Mouse (Mus musculus): ENCODE measurements around the gene Nhsl2. TPM values are rescaled to one million over a fixed set of nuclear protein-coding genes. Genes with fewer than 3 reads are reported as not detected.
"Not testable (repeated sequence)": the region's sequence is repeated elsewhere in the genome, so short reads cannot be mapped to it uniquely, and the experiment has no call there.

Gene Nhsl2
- polyA plus RNA-seq, 1 experiment from 2014 or later: 10.5 TPM

DNA sequence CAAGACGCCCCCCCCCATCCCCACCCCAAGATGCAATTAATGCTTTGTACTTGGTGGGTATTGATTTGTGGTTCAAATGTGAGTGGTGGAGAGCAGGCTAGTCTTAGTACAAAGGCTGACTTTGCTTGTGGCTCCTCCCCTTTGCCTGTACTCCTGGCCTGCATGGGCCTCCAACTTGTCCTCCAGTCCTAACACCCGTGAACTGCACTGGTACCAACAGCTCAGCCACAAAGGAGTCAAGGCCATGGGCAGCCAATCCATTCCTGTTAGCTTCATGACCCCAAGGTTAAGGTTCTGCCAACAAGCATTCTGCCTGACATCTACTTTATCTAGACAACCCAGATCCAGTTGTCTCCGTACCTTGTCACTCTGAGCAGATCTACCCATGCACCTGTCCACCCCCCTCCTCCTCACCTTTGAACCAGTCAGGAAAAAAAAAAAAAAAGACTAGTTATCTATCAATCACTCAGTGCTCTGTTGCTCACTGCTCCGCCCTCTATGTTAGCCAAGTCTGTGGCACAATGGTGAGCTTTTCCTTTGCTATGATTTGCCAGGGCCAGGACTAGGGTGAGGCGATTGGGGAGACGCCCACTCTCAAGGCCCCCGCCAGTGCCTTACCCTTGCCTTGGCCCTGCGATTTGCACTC lies 236.7 kb downstream of the Nhsl2 start:
- H3K4me3 ChIP-seq (replicated peaks; ENCODE audit: low read length): no peak overlapping the region
- WGBS: 70% methylated on average over 8 of the region's 8 CpGs

DNA sequence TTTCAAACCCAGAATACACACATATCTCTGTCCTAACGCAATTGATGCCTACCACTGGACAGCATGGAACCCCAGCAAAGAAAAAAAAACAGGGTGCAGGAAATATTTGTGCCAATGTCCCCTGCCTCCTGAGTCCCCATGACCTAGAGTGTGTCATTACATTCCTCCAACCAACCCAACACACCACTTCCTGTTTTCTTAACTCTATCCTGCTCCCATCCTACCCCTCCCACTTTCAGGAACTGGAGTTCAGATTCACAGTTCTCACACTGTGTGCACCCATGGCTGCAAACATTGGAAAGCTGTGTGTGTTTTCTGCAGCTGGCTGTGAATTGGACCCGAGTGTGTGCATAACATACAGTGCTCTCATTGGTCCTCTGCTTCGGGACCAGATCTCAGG lies 241.4 kb downstream of the Nhsl2 start:
- H3K27me3 ChIP-seq (ENCODE audit: control insufficient read depth, insufficient read depth, low read length): peaks cover 5% of the 10 kb centered on the region
- no peak overlapping the region for H3K27ac ChIP-seq (ENCODE audit: low read length)
- ATAC-seq (ENCODE audit: insufficient read depth, low FRiP score): no peak
- H3K36me3 ChIP-seq (ENCODE audit: control insufficient read depth, insufficient read depth, low read length): no peaks in the 10 kb centered on the region
- no peaks in the 10 kb centered on the region for H3K4me1 ChIP-seq (ENCODE audit: control insufficient read depth, insufficient read depth, low read length)
- no peak overlapping the region for H3K4me3 ChIP-seq (replicated peaks; ENCODE audit: low read length)
- H3K9ac ChIP-seq (ENCODE audit: low read length): no peak overlapping the region
- WGBS: 71% methylated on average over 3 of the region's 3 CpGs
- H3K4me2 ChIP-seq (ENCODE audit: low read depth, low read length): no peak overlapping the region
- no peaks in the 10 kb centered on the region for H3K9me3 ChIP-seq (replicated peaks; ENCODE audit: control insufficient read depth, low read length)

More for the DNA sequence above, 236.7 kb downstream of the Nhsl2 start:
- Histone ChIP-seq H3K9ac (ENCODE audit: low read length) (no peak overlapping the region), H3K4me2 (ENCODE audit: low read depth, low read length) (no peak overlapping the region), H3K27me3 (ENCODE audit: control insufficient read depth, insufficient read depth, low read length) (peaks cover 9% of the 10 kb centered on the region), H3K36me3 (ENCODE audit: control insufficient read depth, insufficient read depth, low read length) (no peaks in the 10 kb centered on the region), H3K4me1 (ENCODE audit: control insufficient read depth, insufficient read depth, low read length) (no peaks in the 10 kb centered on the region), H3K27ac (ENCODE audit: low read length) (no peak overlapping the region), H3K9me3 (replicated peaks; ENCODE audit: control insufficient read depth, low read length) (no peaks in the 10 kb centered on the region)
- peak; percentile 68; the same call in 1 of the 2 replicates for ATAC-seq (ENCODE audit: insufficient read depth, low FRiP score)

DNA sequence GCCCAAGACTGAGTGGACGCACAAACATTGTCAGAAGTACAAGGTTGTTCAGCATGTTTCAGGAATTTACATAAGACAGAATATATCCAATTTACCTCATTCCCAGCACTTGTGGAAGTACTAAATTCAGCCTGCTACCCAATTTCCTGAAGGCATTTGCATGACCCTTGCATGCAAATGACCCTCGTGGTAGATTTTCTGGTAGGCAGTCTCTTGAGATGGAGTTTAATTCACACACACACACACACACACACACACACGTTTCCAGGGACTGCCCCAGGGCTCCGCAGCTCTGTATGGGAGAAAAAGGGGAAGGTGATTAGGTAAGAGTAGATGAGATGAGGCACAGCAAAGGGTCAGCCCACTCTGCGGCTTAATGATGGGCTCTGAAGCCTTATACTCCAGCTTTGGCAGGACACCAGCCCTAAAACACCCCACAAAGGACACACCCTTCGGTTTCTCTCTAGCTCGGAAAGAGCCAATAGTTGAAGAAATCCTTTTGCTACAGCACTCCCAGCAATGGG lies 245.3 kb downstream of the Nhsl2 start:
- Histone ChIP-seq H3K27ac (ENCODE audit: low read length) (no peak overlapping the region), H3K36me3 (ENCODE audit: control insufficient read depth, insufficient read depth, low read length) (no peaks in the 10 kb centered on the region), H3K4me2 (ENCODE audit: low read depth, low read length) (no peak overlapping the region), H3K9me3 (replicated peaks; ENCODE audit: control insufficient read depth, low read length) (no peaks in the 10 kb centered on the region), H3K27me3 (ENCODE audit: control insufficient read depth, insufficient read depth, low read length) (no peaks in the 10 kb centered on the region; the same call in 1 of the 2 replicates), H3K9ac (ENCODE audit: low read length) (no peak overlapping the region), H3K4me1 (ENCODE audit: control insufficient read depth, insufficient read depth, low read length) (no peaks in the 10 kb centered on the region), H3K4me3 (replicated peaks; ENCODE audit: low read length) (no peak overlapping the region)
- no peak for ATAC-seq (ENCODE audit: insufficient read depth, low FRiP score)
- WGBS: 71% methylated on average over 7 of the region's 7 CpGs

DNA sequence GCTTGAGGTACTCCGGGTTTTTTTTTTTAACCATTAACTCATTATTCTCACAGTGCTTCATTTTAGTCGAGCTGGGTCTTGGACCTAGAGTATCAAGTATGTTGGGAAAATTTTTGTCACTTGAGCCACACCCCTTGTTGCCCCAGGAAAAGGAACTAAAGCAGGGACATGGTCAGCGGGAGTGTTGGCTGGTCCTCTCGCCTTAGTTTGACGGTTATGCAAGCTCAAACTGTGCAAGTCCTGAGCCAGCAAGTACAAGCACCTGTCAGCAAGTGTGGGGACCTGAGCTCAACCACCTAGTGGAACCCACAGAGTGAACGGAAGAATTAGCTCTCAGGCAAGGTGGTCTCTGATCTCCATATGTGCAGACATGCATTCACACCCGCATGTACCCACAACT lies 252.7 kb downstream of the Nhsl2 start:
- no peaks in the 10 kb centered on the region; the same call in 1 of the 2 replicates for H3K27me3 ChIP-seq (ENCODE audit: control insufficient read depth, insufficient read depth, low read length)
- H3K9me3 ChIP-seq (replicated peaks; ENCODE audit: control insufficient read depth, low read length): no peaks in the 10 kb centered on the region
- H3K4me2 ChIP-seq (ENCODE audit: low read depth, low read length): no peak overlapping the region
- H3K27ac ChIP-seq (ENCODE audit: low read length): no peak overlapping the region
- no peaks in the 10 kb centered on the region for H3K4me1 ChIP-seq (ENCODE audit: control insufficient read depth, insufficient read depth, low read length)
- H3K9ac ChIP-seq (ENCODE audit: low read length): no peak overlapping the region
- 61% methylated on average over 7 of the region's 7 CpGs for WGBS
- H3K4me3 ChIP-seq (replicated peaks; ENCODE audit: low read length): no peak overlapping the region
- no peaks in the 10 kb centered on the region for H3K36me3 ChIP-seq (ENCODE audit: control insufficient read depth, insufficient read depth, low read length)
- ATAC-seq (ENCODE audit: insufficient read depth, low FRiP score): no peak

DNA sequence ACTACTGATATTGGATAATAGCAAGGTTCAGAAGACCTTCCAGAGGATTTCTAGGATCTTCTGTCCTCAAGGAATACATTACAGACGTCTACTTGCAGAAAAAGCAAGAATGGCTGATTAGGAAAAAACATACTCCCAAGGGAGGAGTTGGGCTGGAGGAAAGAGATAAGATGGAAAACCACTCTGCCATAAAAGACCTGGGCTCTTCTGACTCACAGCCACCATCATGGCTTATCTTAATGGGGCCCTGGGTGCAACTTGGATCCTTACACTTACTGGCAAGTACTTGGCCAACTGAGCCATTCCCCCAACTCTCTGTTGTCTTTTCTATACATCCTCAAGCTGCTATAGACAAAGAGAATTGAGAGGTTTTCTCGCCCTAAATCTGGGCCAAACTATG lies 254.6 kb downstream of the Nhsl2 start:
- H3K4me2 ChIP-seq (ENCODE audit: low read depth, low read length); H3K4me1 ChIP-seq (ENCODE audit: control insufficient read depth, insufficient read depth, low read length); H3K27ac ChIP-seq (ENCODE audit: low read length); H3K27me3 ChIP-seq (ENCODE audit: control insufficient read depth, insufficient read depth, low read length); H3K9me3 ChIP-seq (replicated peaks; ENCODE audit: control insufficient read depth, low read length); H3K36me3 ChIP-seq (ENCODE audit: control insufficient read depth, insufficient read depth, low read length); ATAC-seq (ENCODE audit: insufficient read depth, low FRiP score); H3K4me3 ChIP-seq (replicated peaks; ENCODE audit: low read length); H3K9ac ChIP-seq (ENCODE audit: low read length): not testable (repeated sequence)
- WGBS: 77% methylated on average over 2 of the region's 2 CpGs

DNA sequence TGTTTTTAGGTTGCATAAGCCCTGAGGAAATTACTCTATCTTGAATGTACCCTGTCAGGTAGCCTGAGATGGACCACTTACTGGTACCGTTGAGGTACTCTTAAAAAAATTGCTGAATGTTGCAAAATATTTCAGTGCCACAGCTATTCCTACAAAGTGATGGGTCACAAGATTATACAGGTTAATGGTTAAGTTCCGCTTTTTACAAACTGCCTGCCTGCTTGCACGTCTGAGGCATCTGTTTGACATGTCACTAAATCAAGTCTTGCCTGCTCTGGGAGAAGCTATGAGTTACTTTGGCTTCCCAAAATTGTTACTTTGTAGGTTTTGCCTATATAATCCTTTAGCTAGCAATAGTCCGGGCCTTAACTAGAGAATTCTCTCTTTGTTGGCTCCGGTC lies 260.2 kb downstream of the Nhsl2 start:
- not testable (repeated sequence) for H3K4me3 ChIP-seq (replicated peaks; ENCODE audit: low read length); H3K4me2 ChIP-seq (ENCODE audit: low read depth, low read length); H3K27me3 ChIP-seq (ENCODE audit: control insufficient read depth, insufficient read depth, low read length); H3K4me1 ChIP-seq (ENCODE audit: control insufficient read depth, insufficient read depth, low read length); H3K27ac ChIP-seq (ENCODE audit: low read length); ATAC-seq (ENCODE audit: insufficient read depth, low FRiP score); H3K9ac ChIP-seq (ENCODE audit: low read length); H3K36me3 ChIP-seq (ENCODE audit: control insufficient read depth, insufficient read depth, low read length); H3K9me3 ChIP-seq (replicated peaks; ENCODE audit: control insufficient read depth, low read length)
- WGBS: 65% methylated on average over 5 of the region's 5 CpGs

DNA sequence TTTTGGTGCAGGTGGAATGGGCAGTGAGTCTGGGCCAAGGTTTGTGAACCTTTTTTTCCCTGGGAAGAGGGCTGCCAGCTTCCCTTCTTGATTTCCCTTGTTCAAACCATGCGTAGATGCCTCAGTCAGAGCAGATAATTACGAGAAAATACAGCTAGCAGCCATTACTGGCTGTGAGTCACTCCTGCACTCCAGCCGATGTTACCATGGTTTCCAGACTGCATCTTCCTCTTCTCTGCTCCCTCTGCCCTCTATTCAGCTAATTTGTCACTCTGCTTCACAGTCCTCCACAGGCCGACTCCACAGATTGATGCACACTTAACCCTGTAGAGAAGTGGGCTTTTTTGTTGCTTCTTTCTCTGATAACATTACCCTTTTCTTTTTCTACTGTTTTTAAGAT lies 266.5 kb downstream of the Nhsl2 start:
- Histone ChIP-seq H3K9ac (ENCODE audit: low read length) (no peak overlapping the region), H3K4me1 (ENCODE audit: control insufficient read depth, insufficient read depth, low read length) (no peaks in the 10 kb centered on the region), H3K36me3 (ENCODE audit: control insufficient read depth, insufficient read depth, low read length) (no peaks in the 10 kb centered on the region), H3K4me2 (ENCODE audit: low read depth, low read length) (no peak overlapping the region), H3K9me3 (replicated peaks; ENCODE audit: control insufficient read depth, low read length) (no peaks in the 10 kb centered on the region), H3K27me3 (ENCODE audit: control insufficient read depth, insufficient read depth, low read length) (no peaks in the 10 kb centered on the region; the same call in 1 of the 2 replicates), H3K27ac (ENCODE audit: low read length) (no peak overlapping the region), H3K4me3 (replicated peaks; ENCODE audit: low read length) (no peak overlapping the region)
- 28% methylated on average over 4 of the region's 4 CpGs for WGBS
- no peak for ATAC-seq (ENCODE audit: insufficient read depth, low FRiP score)

DNA sequence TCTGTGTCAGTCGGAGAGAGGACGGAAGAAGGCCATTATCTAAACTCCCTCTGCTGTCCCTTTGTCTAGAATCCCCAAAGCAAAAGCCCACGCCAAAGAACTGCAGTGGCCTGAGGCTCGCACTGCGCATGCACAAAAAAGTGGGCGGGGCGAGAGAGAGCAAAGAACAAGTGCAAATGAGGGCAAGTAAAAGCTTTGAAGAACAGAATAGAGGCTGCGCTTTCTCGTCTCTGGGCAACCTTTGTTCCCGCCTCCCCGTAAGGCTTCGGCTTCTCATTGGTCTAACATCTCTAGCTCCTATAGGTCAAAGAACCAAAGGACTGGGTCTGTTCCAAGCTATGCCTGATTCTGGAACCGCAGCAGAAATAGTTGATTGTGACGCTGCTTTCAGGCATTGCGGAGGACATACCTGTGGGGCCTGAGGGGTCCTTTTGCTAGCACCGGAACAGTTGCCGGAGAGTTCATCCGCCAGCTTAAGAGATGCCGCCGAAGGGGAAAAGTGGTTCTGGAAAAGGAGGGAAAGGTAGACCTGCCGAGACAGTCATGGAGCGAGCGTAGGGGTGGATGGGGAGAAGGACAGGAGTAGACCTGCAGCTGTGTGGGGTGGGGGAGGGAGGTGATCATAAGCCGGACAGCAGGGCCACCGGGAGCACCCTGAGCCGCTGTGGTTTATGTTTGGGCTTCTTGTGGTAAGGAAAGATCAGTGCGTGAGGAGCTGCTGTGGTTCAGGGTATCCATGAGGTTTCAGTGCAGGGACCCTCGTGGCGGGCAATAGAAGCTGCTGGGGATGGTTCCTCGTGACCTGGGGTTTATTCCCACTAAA lies 270.1 kb downstream of the Nhsl2 start, which contains the start of gene Pin4:
TSS of gene Pin4 (plus strand) at position 406 of the 823 bp plus-strand sequence.
- Histone ChIP-seq H3K9me3 (replicated peaks; ENCODE audit: control insufficient read depth, low read length) (no peaks in the 10 kb centered on the region), H3K9ac (ENCODE audit: low read length) (peak within 1 kb of the TSS; percentile 75), H3K27ac (ENCODE audit: low read length) (no peak within 1 kb of the TSS; the same call in 1 of the 2 replicates), H3K36me3 (ENCODE audit: control insufficient read depth, insufficient read depth, low read length) (no peaks in the 10 kb centered on the region; the same call in 1 of the 2 replicates), H3K27me3 (ENCODE audit: control insufficient read depth, insufficient read depth, low read length) (no peaks in the 10 kb centered on the region; the same call in 1 of the 2 replicates), H3K4me1 (ENCODE audit: control insufficient read depth, insufficient read depth, low read length) (no peaks in the 10 kb centered on the region), H3K4me3 (replicated peaks; ENCODE audit: low read length) (peak within 1 kb of the TSS; percentile 66), H3K4me2 (ENCODE audit: low read depth, low read length) (peak within 1 kb of the TSS; percentile 56)
- WGBS: 13% methylated on average over 30 of the region's 30 CpGs
- peak; percentile 99 for ATAC-seq (ENCODE audit: insufficient read depth, low FRiP score)

DNA sequence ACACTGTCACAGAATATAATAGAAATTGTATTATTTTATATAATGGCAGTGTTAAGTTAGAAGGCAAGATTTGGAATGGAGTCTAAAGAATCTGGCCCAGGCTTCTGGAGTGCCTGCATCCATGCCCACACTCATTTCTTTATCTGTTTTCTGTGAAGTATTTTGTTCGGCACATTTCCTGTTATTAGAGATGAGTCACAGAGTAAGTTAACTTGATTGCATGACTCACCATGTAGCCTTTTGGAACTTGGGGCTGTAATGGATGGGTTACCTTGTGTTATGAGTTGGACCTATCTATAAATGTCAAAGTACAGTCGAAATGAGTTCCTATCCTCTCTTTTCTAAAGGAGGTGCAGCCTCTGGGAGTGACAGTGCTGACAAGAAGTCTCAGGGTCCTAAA lies 272.1 kb downstream of the Nhsl2 start:
- H3K4me2 ChIP-seq (ENCODE audit: low read depth, low read length): no peak overlapping the region
- H3K36me3 ChIP-seq (ENCODE audit: control insufficient read depth, insufficient read depth, low read length): no peaks in the 10 kb centered on the region; the same call in 1 of the 2 replicates
- H3K4me1 ChIP-seq (ENCODE audit: control insufficient read depth, insufficient read depth, low read length): no peaks in the 10 kb centered on the region
- ATAC-seq (ENCODE audit: insufficient read depth, low FRiP score): no peak
- no peak overlapping the region for H3K9ac ChIP-seq (ENCODE audit: low read length)
- H3K27ac ChIP-seq (ENCODE audit: low read length): no peak overlapping the region
- 88% methylated on average over 2 of the region's 2 CpGs for WGBS
- H3K4me3 ChIP-seq (replicated peaks; ENCODE audit: low read length): no peak overlapping the region
- H3K27me3 ChIP-seq (ENCODE audit: control insufficient read depth, insufficient read depth, low read length): no peaks in the 10 kb centered on the region
- no peaks in the 10 kb centered on the region for H3K9me3 ChIP-seq (replicated peaks; ENCODE audit: control insufficient read depth, low read length)

Data from stomach, embryonic 16.5 days (tissue).